Mouse (Mus musculus): ENCODE data around the gene Cacng1.

The Cacng1 gene

DNA sequence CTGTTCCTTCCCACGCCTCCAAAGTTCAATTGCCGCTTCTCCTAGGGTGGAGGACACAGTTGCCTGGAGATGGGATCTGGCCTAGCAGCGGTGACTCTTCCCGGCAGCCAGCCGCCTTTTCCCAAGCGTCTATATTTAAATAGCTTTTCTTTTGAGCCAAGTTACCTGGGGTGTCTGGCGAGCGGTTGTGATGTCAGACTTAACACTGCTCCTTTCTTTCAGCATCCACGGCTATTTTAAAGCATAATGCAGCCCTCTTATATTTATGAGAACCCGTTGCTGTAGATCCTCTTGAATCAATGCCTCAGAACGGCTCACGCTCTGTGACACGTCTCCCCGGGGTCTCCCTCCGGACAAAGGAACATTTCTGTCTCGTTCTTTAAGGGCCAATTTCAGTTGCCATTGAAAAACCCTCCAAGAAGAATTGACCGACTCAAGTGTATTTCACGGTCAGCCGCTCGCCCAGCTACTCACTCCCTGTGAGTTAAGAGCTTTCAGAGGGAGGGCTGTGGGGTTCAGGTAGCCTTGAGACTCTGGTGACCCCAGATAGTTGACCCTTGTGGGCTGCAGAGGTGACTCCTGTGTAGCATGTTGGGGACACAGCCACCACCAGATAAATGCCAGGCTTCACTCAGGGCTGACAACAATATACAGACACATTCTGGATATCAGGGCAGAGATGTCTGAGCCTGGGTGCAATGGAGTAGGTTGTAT is 8.3 kb downstream of the Cacng1 start:
- DNase-seq: no peak

DNA sequence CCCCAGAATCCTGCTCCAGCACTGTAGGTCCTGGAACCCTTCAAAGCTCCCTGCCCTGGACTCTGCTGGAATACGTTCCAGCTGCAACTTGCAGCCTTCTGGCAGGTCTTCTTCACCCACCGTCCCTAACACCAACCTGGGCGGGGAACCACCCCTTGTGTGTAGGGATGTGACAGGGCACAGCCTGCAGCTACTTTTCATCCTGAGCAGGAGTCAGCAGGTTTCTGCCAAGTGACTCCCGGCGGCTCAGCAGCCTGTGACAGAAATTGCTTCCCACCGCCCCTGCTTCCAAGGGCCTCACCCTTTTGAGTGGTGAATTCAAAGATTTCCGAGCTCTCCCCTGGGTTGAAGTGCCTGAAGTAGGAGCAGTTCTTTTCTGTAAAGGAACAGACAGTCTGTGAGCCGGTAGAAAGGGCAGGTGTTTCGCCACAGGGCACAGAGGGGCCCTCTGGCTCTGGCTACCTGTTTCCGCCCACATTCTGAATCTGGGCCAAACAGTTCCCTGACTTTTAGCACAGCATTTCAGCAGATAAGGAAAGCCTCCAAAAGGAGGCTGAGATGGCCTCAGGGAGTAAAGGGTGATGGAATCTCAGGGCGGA is 10.7 kb downstream of the Cacng1 start:
- peak; percentile 70 for DNase-seq

DNA sequence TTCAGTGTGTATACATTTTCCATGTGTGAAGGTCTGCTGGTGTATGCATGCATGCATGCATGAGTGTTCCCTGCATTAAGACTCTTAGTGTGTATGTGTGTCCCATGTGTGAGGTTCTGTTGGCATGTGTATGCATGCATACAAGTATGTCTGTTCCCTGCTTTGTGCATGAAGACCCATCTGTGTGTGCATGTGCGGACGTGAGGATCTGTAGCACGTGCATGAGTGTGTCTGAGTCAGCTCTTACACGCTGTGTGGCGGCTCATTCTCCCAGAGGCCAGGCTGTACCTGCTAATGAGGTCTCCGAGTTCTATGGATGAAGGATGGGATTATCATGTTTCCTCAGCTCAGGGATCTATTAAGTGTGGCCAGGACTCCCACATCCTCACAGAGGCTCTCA is 11.3 kb downstream of the Cacng1 start:
- DNase-seq: no peak

DNA sequence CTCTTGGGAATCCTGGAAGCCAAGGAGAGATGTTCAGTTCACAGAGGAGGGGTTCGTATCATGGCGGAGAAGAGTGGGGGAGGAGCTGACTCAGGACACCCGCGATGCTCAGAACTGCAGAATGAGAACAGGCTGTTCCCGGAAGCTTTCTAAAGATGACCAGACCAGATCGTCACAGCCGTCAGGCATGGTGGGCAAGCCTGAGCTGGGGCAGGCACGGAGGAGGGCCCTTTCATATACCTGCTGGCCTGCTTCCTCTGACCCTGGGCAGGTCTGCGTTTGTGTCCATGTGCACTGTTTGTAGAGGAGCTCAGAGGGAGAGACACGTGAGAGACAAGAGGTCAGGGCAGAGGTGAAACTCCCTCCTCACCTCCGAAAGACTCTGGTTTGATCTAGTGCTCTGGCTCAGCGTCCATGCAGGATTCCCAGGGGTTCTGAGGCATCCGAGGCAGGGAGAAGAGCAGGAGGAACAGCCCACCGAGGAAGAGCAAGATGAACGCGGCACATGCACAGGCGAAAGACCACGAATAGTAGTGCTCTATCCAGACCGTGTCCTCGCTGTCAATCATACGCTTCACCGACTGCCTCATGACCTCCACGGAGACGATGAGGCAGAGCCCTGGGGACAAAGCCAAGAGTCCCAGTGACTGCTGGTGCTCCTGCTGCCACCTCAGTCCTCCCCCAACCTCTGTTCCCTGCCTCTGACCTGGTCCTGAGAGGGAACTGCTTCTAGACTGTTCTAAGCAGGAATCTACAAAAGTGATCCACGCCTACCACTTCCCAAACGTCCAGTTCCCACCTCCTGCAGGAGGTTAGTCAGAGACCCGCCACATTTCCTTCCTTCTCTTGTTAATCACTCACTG is 12.8 kb downstream of the Cacng1 start:
- no peak for DNase-seq

DNA sequence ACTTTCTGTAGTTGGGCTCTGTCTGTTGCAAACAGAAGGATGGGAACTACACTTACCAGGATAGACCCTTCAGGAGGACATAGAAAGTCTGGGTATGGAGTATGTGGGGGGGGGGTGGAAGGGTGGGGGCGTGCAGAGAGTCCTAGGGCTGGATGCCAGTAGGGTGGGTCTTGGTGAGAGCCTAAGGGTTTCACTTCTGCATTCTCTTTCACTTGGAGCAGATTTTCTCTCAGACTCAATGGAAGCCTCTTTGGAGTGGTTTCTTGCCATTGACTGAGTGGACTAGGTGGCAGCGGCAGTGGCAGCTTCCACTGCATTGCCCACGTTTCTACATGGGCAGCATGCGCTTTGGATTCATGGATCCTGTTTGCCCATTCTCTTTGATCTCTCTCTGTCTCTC is 16.4 kb downstream of the Cacng1 start:
- DNase-seq: no peak

DNA sequence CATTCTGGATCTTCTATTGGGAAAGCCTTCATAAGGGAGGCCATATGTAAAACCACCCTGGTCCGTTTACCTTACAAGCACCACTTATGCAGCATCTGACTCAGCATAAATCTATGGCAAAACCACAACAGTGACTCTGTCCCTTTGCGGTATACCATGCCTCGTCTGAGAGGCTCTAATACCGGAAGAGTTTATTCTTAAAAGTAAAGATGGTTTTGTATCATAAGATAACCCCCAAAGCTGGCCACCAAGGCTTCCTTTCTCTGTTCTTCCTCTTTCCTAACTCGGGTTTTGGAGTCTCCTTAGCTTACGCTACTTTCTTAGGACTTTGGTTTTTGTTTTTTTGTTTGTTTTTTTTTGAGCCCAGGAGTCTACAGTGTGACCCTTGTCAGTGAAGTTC is 23.0 kb downstream of the Cacng1 start:
- no peak for DNase-seq

DNA sequence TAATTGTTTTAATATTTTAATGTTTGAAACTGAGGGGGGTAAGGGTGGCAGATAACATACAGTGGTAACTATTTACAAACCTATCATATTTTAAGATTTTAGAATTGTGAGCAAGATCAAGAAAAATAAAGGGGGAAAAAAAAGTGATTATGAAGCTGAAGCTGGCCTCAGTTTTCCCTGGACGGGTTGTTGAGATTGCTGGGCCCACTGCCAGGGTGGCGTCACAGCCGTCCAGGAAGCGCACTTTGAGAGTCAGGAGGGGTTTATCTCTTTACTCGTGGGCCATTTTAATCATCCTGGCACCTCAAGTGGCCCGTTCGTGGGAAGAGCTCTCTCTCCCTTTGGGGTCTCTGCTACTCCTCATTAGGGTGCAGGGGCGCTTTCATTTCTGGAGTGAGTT is 24.8 kb downstream of the Cacng1 start:
- DNase-seq: no peak

DNA sequence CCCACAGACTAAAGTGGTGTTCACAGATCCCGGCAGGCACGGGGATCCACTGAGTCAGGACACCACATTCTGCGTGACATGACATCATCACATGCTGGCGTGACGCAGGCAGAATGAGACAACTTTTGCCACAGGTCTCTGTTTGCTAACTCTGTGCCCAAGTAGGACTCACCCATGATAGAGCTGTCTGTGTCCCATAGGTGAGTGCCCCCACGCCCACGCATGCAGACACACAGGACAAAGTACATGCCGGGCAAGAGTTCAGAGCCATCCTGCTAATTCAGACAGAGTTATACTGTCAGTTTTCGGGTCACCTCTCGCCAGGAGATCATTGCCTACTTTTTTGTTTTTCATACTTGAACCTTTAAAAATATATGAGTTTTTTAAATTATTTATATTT is 27.8 kb downstream of the Cacng1 start:
- no peak for DNase-seq

DNA sequence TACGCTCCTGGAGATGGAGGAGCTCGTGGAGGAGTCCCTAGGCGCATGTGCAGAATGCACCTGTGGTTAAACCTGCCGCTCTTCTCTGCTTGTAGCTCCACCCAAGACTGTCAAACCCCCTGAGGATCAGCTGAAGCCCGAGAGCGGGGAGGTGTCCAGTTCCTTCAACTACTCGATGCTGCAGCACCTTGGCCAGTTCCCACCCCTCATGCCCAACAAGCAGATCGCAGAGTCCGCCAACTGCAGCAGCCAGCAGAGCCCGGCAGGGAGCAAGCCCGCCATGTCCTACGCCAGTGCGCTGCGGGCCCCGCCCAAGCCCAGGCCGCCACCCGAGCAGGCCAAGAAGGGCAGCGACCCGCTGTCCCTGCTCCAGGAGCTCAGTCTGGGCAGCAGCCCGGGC is 30.0 kb downstream of the Cacng1 start:
- DNase-seq: no peak

DNA sequence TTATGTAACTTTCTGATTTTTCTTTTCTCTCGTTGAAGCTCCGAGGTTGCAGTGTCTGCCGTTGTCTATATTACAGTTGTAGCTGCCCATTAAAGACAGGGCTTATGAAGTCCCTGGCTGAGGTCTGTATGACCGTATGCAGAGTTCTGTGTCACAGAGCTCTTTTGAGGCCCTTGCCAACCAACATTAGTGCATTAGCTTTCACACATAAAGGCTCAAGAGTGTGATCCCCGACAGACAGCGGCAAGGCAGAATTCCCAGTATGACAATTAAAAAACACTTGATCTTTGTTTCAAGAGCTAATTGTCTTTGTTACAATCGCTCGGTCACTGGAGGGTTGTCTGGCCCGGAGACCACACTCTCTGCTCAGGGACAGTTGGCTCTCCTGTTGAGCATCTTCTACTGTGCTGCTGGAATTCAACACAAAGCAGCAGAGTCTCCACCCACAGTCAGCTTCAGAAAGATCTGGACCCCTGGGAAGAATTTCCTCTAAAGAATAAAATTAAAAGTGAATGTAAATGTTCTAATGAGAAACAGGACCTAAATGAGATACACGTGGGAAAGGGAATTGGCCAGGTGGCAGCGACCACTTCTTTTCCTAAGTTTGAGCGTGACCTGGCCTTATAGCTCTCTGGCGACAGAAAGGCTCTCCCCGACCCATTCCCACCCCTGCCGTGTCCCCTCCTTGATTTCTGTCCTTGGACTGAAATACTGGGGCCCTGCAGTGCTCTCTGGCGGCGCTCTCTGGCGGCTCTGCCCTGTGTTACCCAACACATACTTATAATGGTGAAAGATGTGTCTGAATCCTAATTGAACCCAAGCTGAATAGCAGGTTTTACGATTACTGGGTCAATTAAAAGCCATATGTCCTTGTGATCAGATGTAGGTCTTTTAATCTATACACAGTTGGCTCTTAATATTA is 32.5 kb downstream of the Cacng1 start:
- DNase-seq: no peak

DNA sequence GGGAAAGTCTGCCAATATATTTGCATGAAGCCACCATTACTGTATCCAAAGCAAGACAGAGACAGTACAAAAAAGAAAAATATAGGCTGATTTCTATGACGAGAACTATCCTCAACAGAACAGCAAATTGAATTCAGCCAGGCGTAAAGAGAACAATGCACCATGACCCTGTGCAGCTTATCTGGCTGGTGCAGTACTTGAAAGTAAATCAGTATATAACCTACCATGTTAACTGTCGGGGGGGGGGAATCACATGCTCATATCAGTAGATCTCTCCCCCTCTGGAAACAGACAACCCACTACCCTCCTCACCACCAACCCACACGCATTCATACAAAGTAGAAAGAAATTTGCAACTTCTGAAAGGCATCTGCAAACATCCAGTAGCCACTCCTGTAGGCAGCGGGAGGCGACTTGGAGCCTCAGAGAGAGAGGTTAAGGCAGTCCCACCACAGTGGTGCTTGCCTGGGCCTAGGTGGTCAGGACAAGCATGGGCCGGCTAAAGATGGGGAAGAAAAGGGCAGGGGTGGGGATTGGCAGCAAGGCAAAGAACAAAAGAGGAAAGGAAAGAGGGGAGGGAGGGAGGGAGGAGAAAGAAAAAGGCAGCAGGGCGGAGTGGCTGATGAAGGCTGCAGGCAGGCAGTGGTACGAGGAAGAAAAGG is 33.5 kb downstream of the Cacng1 start:
- no peak for DNase-seq

DNA sequence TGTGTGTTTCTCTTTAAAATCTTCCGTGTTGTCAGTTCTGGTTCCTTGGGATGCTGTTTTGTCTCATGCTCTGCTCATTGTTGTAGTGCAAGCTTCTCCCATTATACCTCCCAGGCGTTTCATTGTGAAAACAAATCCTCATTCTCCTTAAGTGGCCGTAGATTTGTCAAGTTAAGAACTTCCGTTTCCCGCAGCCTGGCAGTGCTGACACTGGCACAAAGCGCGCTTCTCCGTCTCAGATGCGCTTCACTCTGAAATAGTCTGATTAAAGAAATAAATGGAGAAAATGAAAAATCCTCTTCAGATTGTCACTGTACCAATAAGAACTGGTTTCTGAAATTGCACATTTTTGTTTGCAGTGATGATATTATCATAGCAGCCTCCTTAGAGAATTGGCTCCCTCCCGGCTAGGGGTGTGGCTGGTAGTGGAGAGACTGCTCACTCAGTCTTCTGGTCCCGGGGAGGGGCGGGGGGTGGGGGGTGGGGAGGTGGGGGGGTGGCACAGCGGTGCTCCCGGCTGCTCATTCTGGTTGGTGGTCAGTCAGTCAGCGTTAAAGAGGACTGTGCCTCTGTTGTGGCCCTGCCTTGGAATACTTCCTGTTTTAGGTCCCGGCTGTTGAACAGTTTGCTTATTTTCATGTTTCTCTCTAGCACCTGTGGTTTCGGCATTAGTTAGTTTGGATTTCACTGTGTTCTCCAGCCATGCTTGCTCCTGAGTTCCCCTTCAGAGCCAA is 39.9 kb downstream of the Cacng1 start:
- no peak for DNase-seq

DNA sequence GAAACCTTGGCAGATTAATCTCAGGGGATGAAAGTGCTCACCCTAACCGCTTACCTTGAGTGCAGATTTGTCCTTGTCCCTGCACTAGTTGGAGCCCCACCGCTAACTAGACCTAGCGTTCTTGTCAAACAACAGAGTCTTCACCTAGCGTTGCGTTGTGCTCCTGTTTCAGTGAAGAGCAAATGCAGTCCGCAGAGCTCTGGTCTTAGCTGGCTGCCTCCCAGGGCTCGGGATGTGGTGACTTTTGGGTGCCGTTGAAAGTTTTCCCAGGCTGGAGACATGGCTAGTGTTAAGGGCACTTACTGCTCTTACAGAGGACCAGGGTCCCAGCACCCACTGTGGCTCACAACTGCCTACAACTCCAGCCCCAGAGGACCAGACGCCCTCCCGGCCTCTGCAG is 41.1 kb downstream of the Cacng1 start:
- no peak for DNase-seq

DNA sequence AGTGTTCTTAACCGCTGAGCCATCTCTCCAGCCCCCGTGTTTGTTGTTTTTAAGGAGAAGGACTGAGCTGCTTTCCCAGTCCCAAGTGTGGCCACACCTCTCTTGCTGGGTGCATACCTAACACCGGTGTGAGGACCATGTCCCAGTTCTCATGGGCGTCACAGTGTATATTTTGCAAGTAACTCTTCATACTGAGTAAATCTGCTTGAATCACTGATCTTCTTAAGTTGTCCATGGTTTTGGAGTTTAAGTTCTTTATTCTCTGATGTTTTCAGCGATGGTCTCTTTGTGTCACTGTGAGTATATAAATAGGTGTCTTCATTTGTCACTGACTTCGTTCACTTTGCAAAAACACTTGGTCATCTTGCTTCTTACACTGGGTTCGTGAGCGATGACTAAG is 41.7 kb downstream of the Cacng1 start:
- no peak for DNase-seq

DNA sequence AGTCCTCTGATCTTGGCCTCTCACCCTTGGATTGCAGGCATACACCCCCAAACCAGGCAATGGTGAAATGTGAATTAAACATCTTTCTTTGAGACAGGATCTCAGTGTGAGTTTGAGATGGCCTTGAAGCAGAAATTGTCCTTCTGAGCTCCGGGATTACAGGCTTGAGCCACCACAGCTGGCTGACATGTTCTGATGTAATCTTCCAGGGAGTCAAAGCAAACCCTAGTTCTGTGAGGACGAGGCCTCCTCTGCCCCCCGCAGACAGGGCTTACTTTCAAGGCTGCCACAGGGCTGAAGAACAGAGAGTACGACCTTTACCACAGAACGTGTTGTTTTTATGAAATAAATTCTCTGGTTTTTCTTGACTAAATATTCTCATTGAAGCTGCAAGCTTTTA is 42.3 kb downstream of the Cacng1 start:
- no peak for DNase-seq

DNA sequence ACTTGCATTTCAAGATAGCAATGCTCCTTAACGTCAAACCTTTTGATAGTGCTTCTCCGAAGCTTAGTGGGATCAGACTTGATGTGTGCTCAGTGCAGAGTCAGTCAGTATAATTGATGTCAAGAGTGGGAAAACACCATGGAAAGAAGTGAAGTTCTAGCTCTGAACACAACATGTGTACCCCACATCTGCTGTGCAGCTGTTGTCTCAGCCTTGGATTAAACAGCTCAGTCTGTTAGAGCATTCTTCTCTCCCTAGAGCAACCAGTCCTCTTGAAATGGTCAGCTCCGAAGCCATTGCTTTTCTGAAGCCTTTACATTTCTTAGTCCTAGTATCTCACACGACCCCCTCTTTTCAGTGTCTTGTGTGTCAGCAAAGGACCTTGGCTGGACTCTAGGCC is 47.3 kb downstream of the Cacng1 start:
- no peak for DNase-seq

DNA sequence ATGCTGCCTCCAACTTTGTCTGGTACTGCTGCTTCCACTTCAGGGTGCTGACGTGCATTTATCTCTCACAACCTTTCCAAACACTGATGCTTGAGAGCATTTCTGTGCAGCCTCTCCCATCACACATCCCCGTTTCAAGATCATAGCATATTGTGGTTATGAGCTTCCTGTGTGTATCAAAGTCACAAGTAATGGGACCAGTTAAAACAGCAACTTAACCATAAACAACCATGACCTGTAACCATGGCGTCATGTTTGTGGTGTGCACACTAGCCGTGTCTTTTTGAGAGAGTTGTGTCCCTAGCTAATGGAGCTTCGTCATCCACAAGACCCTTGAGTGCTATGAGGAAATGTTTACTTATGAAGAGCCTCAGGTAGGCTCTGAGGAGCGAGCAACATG is 48.1 kb downstream of the Cacng1 start:
- no peak for DNase-seq

DNA sequence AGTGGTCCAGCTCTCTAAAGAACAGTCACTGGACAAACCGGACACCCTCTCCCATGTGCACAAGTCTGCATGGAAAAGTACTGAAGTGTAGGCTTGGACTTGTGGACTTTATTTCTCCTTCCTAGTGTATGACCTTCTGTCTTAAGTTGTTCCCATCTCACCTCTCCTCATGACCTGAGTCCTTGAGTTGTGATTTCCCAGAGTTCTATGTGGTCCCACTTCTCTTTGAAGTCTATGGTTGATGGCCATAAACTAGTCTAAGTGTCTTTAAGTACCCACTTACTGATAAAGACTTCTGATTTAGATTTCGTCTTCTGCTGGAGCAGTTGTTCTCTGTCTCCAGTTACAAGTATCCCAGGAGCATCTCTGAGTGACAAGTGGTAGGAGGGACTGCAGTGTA is 48.8 kb downstream of the Cacng1 start:
- no peak for DNase-seq

DNA sequence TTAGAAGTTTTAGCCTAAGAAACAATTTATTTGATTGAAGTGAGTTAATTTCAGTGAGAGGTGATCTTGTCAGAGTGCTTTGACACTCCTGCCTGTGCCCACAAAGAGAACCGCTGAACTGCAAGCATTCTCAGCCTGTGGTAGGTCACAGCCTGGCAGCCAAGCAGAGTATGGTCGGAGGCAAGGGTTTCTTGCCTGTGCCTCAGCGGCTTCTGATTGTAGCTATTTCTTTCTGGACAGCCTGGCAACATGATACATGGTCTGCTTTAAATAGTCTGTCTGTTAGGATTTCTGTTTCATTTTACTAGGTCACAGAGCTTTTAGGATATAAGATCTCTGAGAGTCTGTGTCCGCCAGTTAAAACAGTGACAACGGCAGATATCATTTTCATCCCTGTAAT is 53.7 kb downstream of the Cacng1 start:
- DNase-seq: no peak

DNA sequence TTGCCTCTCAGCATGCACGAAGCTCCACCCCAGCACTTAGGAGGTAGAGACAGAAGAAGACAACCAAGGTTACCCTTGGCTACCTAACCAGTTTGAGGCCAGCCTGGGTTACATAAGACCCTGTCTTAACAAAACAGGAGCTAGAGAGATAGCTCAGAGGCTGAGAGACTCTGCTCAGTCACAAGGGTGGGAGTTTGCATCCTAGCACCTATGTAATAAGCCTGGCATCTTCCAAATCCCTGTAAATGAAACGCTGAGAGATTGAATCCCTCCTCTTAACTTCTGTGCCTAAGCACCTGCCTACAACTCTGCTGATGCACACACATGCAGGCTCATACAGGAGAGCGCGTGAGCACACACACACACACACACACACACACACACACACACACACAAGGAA is 55.9 kb downstream of the Cacng1 start:
- DNase-seq: no peak

DNA sequence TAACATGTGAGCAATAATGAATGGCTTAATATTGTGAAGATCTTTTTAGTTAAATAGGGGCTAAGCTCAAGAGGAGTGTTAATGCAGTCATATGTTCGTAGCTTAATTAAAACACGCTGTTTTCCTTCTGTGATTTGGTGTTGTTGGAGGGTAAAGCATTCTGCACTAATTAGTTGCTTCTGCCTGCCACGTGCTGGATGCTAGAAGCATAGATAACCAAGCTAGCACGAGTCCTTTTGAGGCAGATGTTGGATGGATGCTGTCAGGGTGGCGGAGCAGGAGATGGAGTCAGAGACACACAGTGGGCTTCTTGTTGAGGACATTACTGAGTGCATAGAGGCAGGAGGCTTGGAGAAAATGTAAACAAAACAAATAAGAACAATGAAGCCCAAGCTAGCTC is 59.2 kb downstream of the Cacng1 start:
- DNase-seq: no peak

DNA sequence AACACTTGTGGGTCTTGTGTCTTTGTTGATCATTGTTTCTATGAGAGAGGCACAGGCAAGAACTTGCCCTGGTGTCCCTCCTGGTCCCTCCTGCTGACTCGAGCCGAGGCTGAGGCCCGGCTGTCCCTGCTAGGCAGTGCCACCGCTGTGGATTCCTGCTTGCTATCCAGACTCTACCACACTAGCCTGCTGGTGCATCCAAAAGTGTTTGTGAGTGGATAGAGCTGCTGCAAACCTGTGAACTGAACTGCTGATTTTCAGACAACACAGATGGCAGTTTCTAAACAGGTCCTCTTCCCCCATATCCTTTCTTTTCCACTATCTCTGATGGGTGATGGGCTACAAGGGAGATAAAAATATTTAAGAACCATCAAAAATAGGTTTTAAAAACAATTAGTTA is 60.8 kb downstream of the Cacng1 start:
- DNase-seq: no peak

Measured in cerebellum, adult 9-11 months (tissue).